In genomic region chr3:38482749-38483148, GRCm38 (mm10) we compare ENCODE assay signal across 8 mouse cellular contexts. TPM values are rescaled to one million over a fixed set of nuclear protein-coding genes. Genes with fewer than 3 reads are reported as not detected.
DNase-seq lines count a peak whose midpoint lies in the region; ATAC-seq lines count a peak whose summit lies in the region.

No protein-coding gene starts in this region.

- H3K4me2 ChIP-seq in kidney, embryonic 15.5 days: peak overlapping the region; percentile 70
- H3K4me2 ChIP-seq in forebrain, embryonic 12.5 days: peak overlapping the region; percentile 79
- peak overlapping the region; percentile 78 for H3K4me2 ChIP-seq in intestine, embryonic 14.5 days (ENCODE audit: low read length)
- peak overlapping the region; percentile 88 for H3K4me2 ChIP-seq in midbrain, embryonic 16.5 days (ENCODE audit: low read length)

- H3K9ac ChIP-seq in kidney, embryonic 15.5 days: 0 out of 2 replicates have a peak overlapping the region, but pooled peaks have one; percentile 12
- H3K9ac ChIP-seq in forebrain, embryonic 12.5 days: peak overlapping the region; percentile 94
- peak overlapping the region; percentile 34 for H3K9ac ChIP-seq in intestine, embryonic 14.5 days (ENCODE audit: low read length)
- peak overlapping the region; percentile 99 for H3K9ac ChIP-seq in midbrain, embryonic 16.5 days (ENCODE audit: low read depth, low read length)

- no peak for DNase-seq in kidney, adult 8-10 months
- no peak for DNase-seq in intestine, embryonic 14.5 days (ENCODE audit: low spot score)
- no peak for DNase-seq in adrenal gland, postnatal 14 days

- WGBS in kidney, embryonic 15.5 days: 47% methylated on average over 11 of the region's 11 CpGs
- 36% methylated on average over 11 of the region's 11 CpGs for WGBS in forebrain, embryonic 12.5 days
- 41% methylated on average over 11 of the region's 11 CpGs for WGBS in intestine, embryonic 14.5 days
- 14% methylated on average over 11 of the region's 11 CpGs for WGBS in midbrain, embryonic 16.5 days

- H3K9me3 ChIP-seq in kidney, embryonic 15.5 days (replicated peaks): 0 out of 2 replicates have a peak, but pooled peaks cover 3% of the 10 kb centered on the region
- no peaks in the 10 kb centered on the region for H3K9me3 ChIP-seq in forebrain, embryonic 12.5 days
- no peaks in the 10 kb centered on the region for H3K9me3 ChIP-seq in intestine, embryonic 14.5 days (ENCODE audit: control insufficient read depth, low read length)
- H3K9me3 ChIP-seq in midbrain, embryonic 16.5 days (replicated peaks; ENCODE audit: control insufficient read depth, low read length, poor library complexity, severe bottlenecking): no peaks in the 10 kb centered on the region

- H3K36me3 ChIP-seq in kidney, embryonic 15.5 days: peaks cover 33% of the 10 kb centered on the region
- peaks cover 17% of the 10 kb centered on the region for H3K36me3 ChIP-seq in forebrain, embryonic 12.5 days (replicated peaks)
- H3K36me3 ChIP-seq in intestine, embryonic 14.5 days (ENCODE audit: control insufficient read depth, insufficient read depth, low read length): peaks cover 22% of the 10 kb centered on the region
- H3K36me3 ChIP-seq in midbrain, embryonic 16.5 days (ENCODE audit: control insufficient read depth, insufficient read depth, low read length): no peaks in the 10 kb centered on the region

- H3K27ac ChIP-seq in kidney, embryonic 15.5 days: peak overlapping the region; percentile 22; the same call in 1 of the 2 replicates
- no peak overlapping the region for H3K27ac ChIP-seq in brown adipose tissue, adult 24 weeks (replicated peaks; ENCODE audit: low read depth, low read length)
- H3K27ac ChIP-seq in forebrain, embryonic 12.5 days: 0 out of 2 replicates have a peak overlapping the region, but pooled peaks have one; percentile 14
- H3K27ac ChIP-seq in intestine, embryonic 14.5 days (ENCODE audit: low read depth): no peak overlapping the region
- H3K27ac ChIP-seq in midbrain, embryonic 16.5 days (ENCODE audit: low read length): 0 out of 2 replicates have a peak overlapping the region, but pooled peaks have one; percentile 23

- H3K4me1 ChIP-seq in kidney, embryonic 15.5 days: peaks cover 39% of the 10 kb centered on the region
- peaks cover 17% of the 10 kb centered on the region for H3K4me1 ChIP-seq in brown adipose tissue, adult 24 weeks (ENCODE audit: control insufficient read depth, insufficient read depth, insufficient read length, low read length)
- H3K4me1 ChIP-seq in forebrain, embryonic 12.5 days: peaks cover 56% of the 10 kb centered on the region
- peaks cover 29% of the 10 kb centered on the region for H3K4me1 ChIP-seq in intestine, embryonic 14.5 days (replicated peaks; ENCODE audit: control insufficient read depth, insufficient read depth, low read length)
- peaks cover 47% of the 10 kb centered on the region for H3K4me1 ChIP-seq in midbrain, embryonic 16.5 days (ENCODE audit: control insufficient read depth, insufficient read depth, low read length)

- H3K27me3 ChIP-seq in kidney, embryonic 15.5 days: no peaks in the 10 kb centered on the region
- no peaks in the 10 kb centered on the region for H3K27me3 ChIP-seq in forebrain, embryonic 12.5 days
- H3K27me3 ChIP-seq in intestine, embryonic 14.5 days (replicated peaks; ENCODE audit: control insufficient read depth, insufficient read depth, low read length): no peaks in the 10 kb centered on the region
- H3K27me3 ChIP-seq in midbrain, embryonic 16.5 days (ENCODE audit: control insufficient read depth, insufficient read depth, low read depth, low read length): no peaks in the 10 kb centered on the region

- peak overlapping the region; percentile 97 for H3K4me3 ChIP-seq in kidney, embryonic 15.5 days (replicated peaks)
- peak overlapping the region; percentile 78 for H3K4me3 ChIP-seq in brown adipose tissue, adult 24 weeks (ENCODE audit: insufficient read depth, low read depth, low read length)
- peak overlapping the region; percentile 94 for H3K4me3 ChIP-seq in forebrain, embryonic 12.5 days (replicated peaks)
- peak overlapping the region; percentile 59 for H3K4me3 ChIP-seq in intestine, embryonic 14.5 days (ENCODE audit: low read depth, low read length)
- H3K4me3 ChIP-seq in midbrain, embryonic 16.5 days (ENCODE audit: low read depth, low read length): peak overlapping the region; percentile 98

- no peak for ATAC-seq in kidney, embryonic 15.5 days (replicated peaks; ENCODE audit: low FRiP score)
- no peak for ATAC-seq in forebrain, embryonic 12.5 days (ENCODE audit: low FRiP score)
- no peak for ATAC-seq in intestine, embryonic 14.5 days (replicated peaks; ENCODE audit: low FRiP score, low TSS enrichment, low read depth)
- ATAC-seq in midbrain, embryonic 16.5 days: no peak
- no peak for ATAC-seq in monocyte, adult 5-6 weeks (replicated peaks; ENCODE audit: insufficient number of reproducible peaks, low FRiP score, low TSS enrichment, poor library complexity, severe bottlenecking)

RNA-seq across cellular contexts. Expression of gene Ankrd50, which starts 1.9 kb away (rescaled TPM):
- polyA plus RNA-seq in kidney, embryonic 15.5 days (2015; fragmentation: Nextera tagmentation; extraction: Ambion mirVana): 16.6 and 17.3 TPM in 2 replicates
- 23.7 and 28.2 TPM in 2 replicates for polyA plus RNA-seq in brown adipose tissue, adult 24 weeks (2012; ENCODE audit: insufficient read depth, insufficient read length, missing spikeins)
- 36.2 and 37.3 TPM in 2 replicates for polyA plus RNA-seq in forebrain, embryonic 12.5 days (2016; fragmentation: Nextera tagmentation; extraction: Ambion mirVana)
- 22.6 and 23.6 TPM in 2 replicates for polyA plus RNA-seq in intestine, embryonic 14.5 days (2014; fragmentation: Nextera tagmentation; extraction: Ambion mirVana)
- polyA plus RNA-seq in midbrain, embryonic 16.5 days (2015; fragmentation: Nextera tagmentation; extraction: Ambion mirVana): 21.4 and 23.1 TPM in 2 replicates
- total RNA-seq in adrenal gland, postnatal 14 days (2021): 39.3 and 43.2 TPM in 2 replicates
- 7.6 to 22.6 TPM (median 13.4 TPM) in 3 replicates for total RNA-seq in monocyte, adult 5-6 weeks (2017)

Comparison
In these comparisons a context has a peak if more than half of its experiments do, and no peak if none do; other contexts are left out.
1. H3K27ac ChIP-seq: peak in kidney, embryonic 15.5 days (single experiment), forebrain, embryonic 12.5 days (single experiment) and midbrain, embryonic 16.5 days (single experiment); none in brown adipose tissue, adult 24 weeks (single experiment) and intestine, embryonic 14.5 days (single experiment).
2. H3K9ac ChIP-seq: peak in every context shown above with its lines; median percentile 99 in midbrain, embryonic 16.5 days; 94 in forebrain, embryonic 12.5 days; 34 in intestine, embryonic 14.5 days; 12 in kidney, embryonic 15.5 days.
3. Peak in every context shown above with its lines, with median percentiles within 50 percentile points of each other: H3K4me2 ChIP-seq and H3K4me3 ChIP-seq.